Mouse (Mus musculus): ENCODE data around the gene Rnf39.

Rnf39 gene

GRCm38 (mm10) chr17:36942391-36942790 lies 327 bp upstream of the Rnf39 start:
- DNase-seq = peak; percentile 72

GRCm38 (mm10) chr17:36943691-36944090 lies 973 bp downstream of the Rnf39 start:
- DNase-seq = no peak

- DNase-seq = no peak
Observed at GRCm38 (mm10) chr17:36944121-36944775, 1.5 kb downstream of the Rnf39 start.

GRCm38 (mm10) chr17:36947051-36947819 lies 4.5 kb downstream of the Rnf39 start:
- peak; percentile 71 for DNase-seq

GRCm38 (mm10) chr17:36948286-36948685 lies 5.6 kb downstream of the Rnf39 start:
- no peak for DNase-seq

GRCm38 (mm10) chr17:36949265-36949664 lies 6.5 kb downstream of the Rnf39 start:
- no peak for DNase-seq

GRCm38 (mm10) chr17:36950981-36951947 lies 8.5 kb downstream of the Rnf39 start, which contains the start of gene Ppp1r11:
Gene Ppp1r11, minus strand, starts transcription at chr17:36951741.
- DNase-seq = peak; percentile 95

GRCm38 (mm10) chr17:36952631-36953030 lies 9.9 kb downstream of the Rnf39 start:
- DNase-seq = no peak

- no peak for DNase-seq
Observed at GRCm38 (mm10) chr17:36953062-36953461, 10.3 kb downstream of the Rnf39 start.

- peak; percentile 94 for DNase-seq
Observed at GRCm38 (mm10) chr17:36957999-36958743, 15.5 kb downstream of the Rnf39 start, which contains the start of the genes Znrd1 and Znrd1as. Gene Znrd1, minus strand, starts transcription at chr17:36958559. Gene Znrd1as, plus strand, starts transcription at chr17:36958592.

GRCm38 (mm10) chr17:36958884-36959283 lies 16.2 kb downstream of the Rnf39 start:
- DNase-seq = no peak

- DNase-seq = no peak
Observed at GRCm38 (mm10) chr17:36961125-36961524, 18.4 kb downstream of the Rnf39 start.

GRCm38 (mm10) chr17:36966875-36967274 lies 24.2 kb downstream of the Rnf39 start:
- DNase-seq = no peak

- no peak for DNase-seq
Observed at GRCm38 (mm10) chr17:36970316-36970890, 27.7 kb downstream of the Rnf39 start.

- DNase-seq = no peak
Observed at GRCm38 (mm10) chr17:36971172-36971850, 28.6 kb downstream of the Rnf39 start.

- no peak for DNase-seq
Observed at GRCm38 (mm10) chr17:36972791-36973190, 30.1 kb downstream of the Rnf39 start.

- no peak for DNase-seq
Observed at GRCm38 (mm10) chr17:36973271-36973787, 30.6 kb downstream of the Rnf39 start.

- peak; percentile 44 for DNase-seq
Observed at GRCm38 (mm10) chr17:36981221-36981813, 38.6 kb downstream of the Rnf39 start, which contains the start of gene 2410137M14Rik. Gene 2410137M14Rik, minus strand, starts transcription at chr17:36981237.

GRCm38 (mm10) chr17:36981845-36982244 lies 39.1 kb downstream of the Rnf39 start:
- no peak for DNase-seq
